Mouse (Mus musculus) megakaryocyte-erythroid progenitor cell, adult 5-6 weeks (primary cell): ENCODE measurements around the gene Hcn4. TPM values are rescaled to one million over a fixed set of nuclear protein-coding genes. Genes with fewer than 3 reads are reported as not detected.

ENCODE experiments used
- ATAC-seq: replicated peaks from 2 replicates; pipeline ENCODE4 v1.8.0; 2016; ENCODE audit warnings: mild to moderate bottlenecking, inconsistent platforms; ENCODE audit not compliant: severe bottlenecking, poor library complexity, low FRiP score, low TSS enrichment
- total RNA-seq, 2 experiments: library from RNA; stranded (forward) in 1 of 2; stranded (reverse) in 1 of 2; fragments of 200-1000, 215-1000 nt in 1 of 2; fragments of >200 nt in 1 of 2; fragmentation: Nextera tagmentation in 1 of 2; gene quantifications; 2 replicates each; pipeline ENCODE4 v1.2.3; 2014 to 2017

The Hcn4 gene
- total RNA-seq, 2 experiments from 2014 or later: not detected

GRCm38 (mm10) chr9:58902869-58903585 is 79.8 kb downstream of the Hcn4 start:
- 0 out of 2 replicates have a peak, but pooled peaks have one; percentile 57 for ATAC-seq

Other genes starting within 250 kb of the Hcn4 start
- 142 and 165 TPM in 2 replicates for gene Nptn, start 241.2 kb upstream of the Hcn4 start, total RNA-seq (2014; fragmentation: Nextera tagmentation)
- 73.2 and 106 TPM in 2 replicates for gene Nptn, start 241.2 kb upstream of the Hcn4 start, total RNA-seq (2017)
- 15.3 and 34.7 TPM in 2 replicates for gene Rec114, start 79.4 kb upstream of the Hcn4 start, total RNA-seq (2014; fragmentation: Nextera tagmentation)
- gene Rec114, start 79.4 kb upstream of the Hcn4 start, total RNA-seq (2017): 36.9 and 51.4 TPM in 2 replicates
- gene Neo1, start 213.0 kb downstream of the Hcn4 start, total RNA-seq (2014; fragmentation: Nextera tagmentation): not detected in 2 replicates
- gene Neo1, start 213.0 kb downstream of the Hcn4 start, total RNA-seq (2017): not detected in 2 replicates